Mouse (Mus musculus): ENCODE results near the gene Spsb1. TPM values are rescaled to one million over a fixed set of nuclear protein-coding genes. Genes with fewer than 3 reads are reported as not detected.

Spsb1 gene
- polyA plus RNA-seq, 1 experiment from 2014 or later = 19.9 TPM

GRCm38 (mm10) chr4:149977181-149977580 lies 22.3 kb upstream of the Spsb1 start:
- peaks cover 10% of the 10 kb centered on the region; the same call in 1 of the 2 replicates for H3K36me3 ChIP-seq (ENCODE audit: control insufficient read depth, insufficient read depth, low read length)
- no peaks in the 10 kb centered on the region for H3K27me3 ChIP-seq (replicated peaks; ENCODE audit: control insufficient read depth, insufficient read depth, low read length)
- H3K4me2 ChIP-seq (ENCODE audit: low read length) = no peak overlapping the region
- no peaks in the 10 kb centered on the region for H3K9me3 ChIP-seq (ENCODE audit: control insufficient read depth, low read length)
- ATAC-seq (replicated peaks; ENCODE audit: low FRiP score, low TSS enrichment, low read depth) (no peak), DNase-seq (ENCODE audit: low spot score) (no peak)
- WGBS = 71% methylated on average over 6 of the region's 6 CpGs
- H3K27ac ChIP-seq (ENCODE audit: low read depth) = no peak overlapping the region
- no peak overlapping the region for H3K4me3 ChIP-seq (ENCODE audit: low read depth, low read length)
- no peak overlapping the region for H3K9ac ChIP-seq (ENCODE audit: low read length)
- H3K4me1 ChIP-seq (replicated peaks; ENCODE audit: control insufficient read depth, insufficient read depth, low read length) = peaks cover 12% of the 10 kb centered on the region

DNA sequence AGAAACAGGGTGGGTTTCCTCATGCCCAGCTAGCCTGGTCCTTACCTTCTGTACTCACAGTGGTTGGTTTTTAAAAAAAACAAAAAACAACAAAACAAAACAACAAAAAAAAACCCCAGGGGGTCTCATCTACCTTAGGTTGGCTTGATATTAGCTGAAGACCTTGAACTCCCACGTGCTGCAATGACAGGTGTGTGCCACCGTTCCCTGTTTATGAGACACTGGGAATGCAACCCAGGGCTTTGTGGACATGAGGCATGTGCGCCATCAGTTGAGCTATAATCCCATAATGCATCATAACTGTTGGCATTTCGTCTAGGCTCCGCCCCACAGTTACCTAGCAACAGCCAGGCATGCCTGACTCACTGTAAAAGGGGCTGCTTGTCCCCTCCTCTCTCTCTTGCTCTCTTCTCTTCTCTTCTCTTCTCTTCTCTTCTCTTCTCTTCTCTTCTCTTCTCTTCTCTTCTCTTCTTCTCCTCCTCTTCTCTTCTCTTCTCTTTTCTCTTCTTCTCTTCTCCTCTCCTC lies 20.9 kb upstream of the Spsb1 start:
- peaks cover 12% of the 10 kb centered on the region for H3K4me1 ChIP-seq (replicated peaks; ENCODE audit: control insufficient read depth, insufficient read depth, low read length)
- no peak for ATAC-seq (replicated peaks; ENCODE audit: low FRiP score, low TSS enrichment, low read depth)
- no peak overlapping the region for H3K27ac ChIP-seq (ENCODE audit: low read depth)
- H3K36me3 ChIP-seq (ENCODE audit: control insufficient read depth, insufficient read depth, low read length) = no peaks in the 10 kb centered on the region
- no peaks in the 10 kb centered on the region for H3K27me3 ChIP-seq (replicated peaks; ENCODE audit: control insufficient read depth, insufficient read depth, low read length)
- no peaks in the 10 kb centered on the region for H3K9me3 ChIP-seq (ENCODE audit: control insufficient read depth, low read length)
- 74% methylated on average over 5 of the region's 5 CpGs for WGBS
- no peak for DNase-seq (ENCODE audit: low spot score)
- no peak overlapping the region for H3K4me2 ChIP-seq (ENCODE audit: low read length)
- no peak overlapping the region for H3K9ac ChIP-seq (ENCODE audit: low read length)
- no peak overlapping the region for H3K4me3 ChIP-seq (ENCODE audit: low read depth, low read length)

DNA sequence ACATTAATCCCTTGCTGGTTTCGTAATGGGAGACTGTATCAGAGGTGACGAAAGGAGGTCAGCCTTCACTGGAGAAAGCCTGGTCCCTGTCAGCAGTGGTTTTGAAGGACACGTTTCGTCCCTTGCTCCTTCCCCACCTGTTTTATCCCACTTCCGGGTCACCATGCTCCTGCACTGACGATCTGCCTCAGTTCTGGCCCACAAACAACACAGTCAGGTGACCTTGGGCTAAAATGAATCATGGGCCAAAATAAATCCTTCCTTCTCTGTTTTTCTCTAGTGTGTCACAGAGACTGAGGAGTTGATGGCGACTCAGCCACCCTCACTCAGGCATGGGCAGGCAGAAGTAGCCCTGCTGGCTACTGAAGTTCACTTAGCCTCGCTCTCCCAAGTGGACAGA lies 20.4 kb upstream of the Spsb1 start:
- Histone ChIP-seq H3K4me1 (replicated peaks; ENCODE audit: control insufficient read depth, insufficient read depth, low read length) (peaks cover 12% of the 10 kb centered on the region), H3K9ac (ENCODE audit: low read length) (no peak overlapping the region), H3K27ac (ENCODE audit: low read depth) (no peak overlapping the region), H3K4me2 (ENCODE audit: low read length) (no peak overlapping the region), H3K36me3 (ENCODE audit: control insufficient read depth, insufficient read depth, low read length) (no peaks in the 10 kb centered on the region), H3K9me3 (ENCODE audit: control insufficient read depth, low read length) (no peaks in the 10 kb centered on the region), H3K4me3 (ENCODE audit: low read depth, low read length) (no peak overlapping the region), H3K27me3 (replicated peaks; ENCODE audit: control insufficient read depth, insufficient read depth, low read length) (no peaks in the 10 kb centered on the region)
- no peak for DNase-seq (ENCODE audit: low spot score)
- 70% methylated on average over 8 of the region's 8 CpGs for WGBS
- no peak for ATAC-seq (replicated peaks; ENCODE audit: low FRiP score, low TSS enrichment, low read depth)

DNA sequence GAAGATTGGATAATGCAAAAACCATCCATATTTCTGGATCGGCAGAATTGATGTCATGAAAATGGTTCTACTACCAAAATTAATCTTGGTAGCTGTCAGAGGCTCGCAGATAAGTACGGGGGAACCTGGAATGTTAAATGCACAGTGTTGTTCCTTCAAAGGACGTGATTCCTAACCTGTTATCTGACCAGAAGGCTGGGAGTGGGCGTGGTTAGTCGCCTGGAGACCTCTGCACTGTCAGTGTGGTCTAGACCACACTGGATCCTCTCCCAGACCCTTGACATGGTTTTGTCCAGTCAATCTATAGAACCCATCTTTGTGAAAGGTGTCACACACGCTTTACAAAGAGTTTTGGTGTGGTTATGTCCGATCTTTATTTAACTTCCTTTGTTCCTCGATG lies 16.6 kb upstream of the Spsb1 start:
- Histone ChIP-seq H3K4me1 (replicated peaks; ENCODE audit: control insufficient read depth, insufficient read depth, low read length) (peaks cover 8% of the 10 kb centered on the region; the same call in 1 of the 2 replicates), H3K4me2 (ENCODE audit: low read length) (no peak overlapping the region), H3K9ac (ENCODE audit: low read length) (no peak overlapping the region), H3K4me3 (ENCODE audit: low read depth, low read length) (no peak overlapping the region), H3K27ac (ENCODE audit: low read depth) (no peak overlapping the region), H3K9me3 (ENCODE audit: control insufficient read depth, low read length) (no peaks in the 10 kb centered on the region), H3K36me3 (ENCODE audit: control insufficient read depth, insufficient read depth, low read length) (no peaks in the 10 kb centered on the region), H3K27me3 (replicated peaks; ENCODE audit: control insufficient read depth, insufficient read depth, low read length) (no peaks in the 10 kb centered on the region)
- 55% methylated on average over 9 of the region's 9 CpGs for WGBS
- ATAC-seq (replicated peaks; ENCODE audit: low FRiP score, low TSS enrichment, low read depth) (no peak), DNase-seq (ENCODE audit: low spot score) (no peak)

DNA sequence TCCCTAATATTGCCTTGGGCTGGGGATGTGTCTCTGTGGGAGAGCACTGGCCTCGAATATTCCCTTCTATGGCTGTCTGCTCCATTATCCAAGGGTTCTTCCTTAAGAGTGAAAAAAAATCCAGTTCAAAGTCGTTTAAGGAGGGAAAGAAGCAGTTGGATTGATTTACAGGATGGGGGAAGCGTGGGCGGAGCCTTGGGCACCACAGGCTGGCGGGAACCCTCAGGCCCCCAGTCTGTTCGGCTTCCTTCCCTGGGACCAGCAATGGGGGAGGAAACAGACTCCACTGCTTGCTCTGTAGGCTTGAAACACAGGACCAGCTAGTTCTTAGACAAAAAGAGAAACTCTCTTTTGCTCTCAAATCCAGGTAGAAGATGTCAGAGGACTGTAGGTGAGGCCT lies 13.7 kb upstream of the Spsb1 start:
- WGBS = 37% methylated on average over 6 of the region's 6 CpGs
- H3K4me2 ChIP-seq (ENCODE audit: low read length) = no peak overlapping the region
- H3K9me3 ChIP-seq (ENCODE audit: control insufficient read depth, low read length) = no peaks in the 10 kb centered on the region
- H3K4me1 ChIP-seq (replicated peaks; ENCODE audit: control insufficient read depth, insufficient read depth, low read length) = peaks cover 16% of the 10 kb centered on the region
- H3K27ac ChIP-seq (ENCODE audit: low read depth) = no peak overlapping the region
- H3K9ac ChIP-seq (ENCODE audit: low read length) = no peak overlapping the region
- no peaks in the 10 kb centered on the region for H3K27me3 ChIP-seq (replicated peaks; ENCODE audit: control insufficient read depth, insufficient read depth, low read length)
- ATAC-seq (replicated peaks; ENCODE audit: low FRiP score, low TSS enrichment, low read depth) = no peak
- no peaks in the 10 kb centered on the region for H3K36me3 ChIP-seq (ENCODE audit: control insufficient read depth, insufficient read depth, low read length)
- DNase-seq (ENCODE audit: low spot score) = no peak
- H3K4me3 ChIP-seq (ENCODE audit: low read depth, low read length) = no peak overlapping the region

- WGBS = 89% methylated on average over 9 of the region's 9 CpGs
- DNase-seq (ENCODE audit: low spot score) = no peak
- H3K27me3 ChIP-seq (replicated peaks; ENCODE audit: control insufficient read depth, insufficient read depth, low read length) = no peaks in the 10 kb centered on the region
- peaks cover 16% of the 10 kb centered on the region for H3K4me1 ChIP-seq (replicated peaks; ENCODE audit: control insufficient read depth, insufficient read depth, low read length)
- H3K9ac ChIP-seq (ENCODE audit: low read length) = no peak overlapping the region
- no peak overlapping the region for H3K4me3 ChIP-seq (ENCODE audit: low read depth, low read length)
- no peak for ATAC-seq (replicated peaks; ENCODE audit: low FRiP score, low TSS enrichment, low read depth)
- H3K9me3 ChIP-seq (ENCODE audit: control insufficient read depth, low read length) = no peaks in the 10 kb centered on the region
- H3K27ac ChIP-seq (ENCODE audit: low read depth) = no peak overlapping the region
- H3K36me3 ChIP-seq (ENCODE audit: control insufficient read depth, insufficient read depth, low read length) = no peaks in the 10 kb centered on the region
- H3K4me2 ChIP-seq (ENCODE audit: low read length) = no peak overlapping the region
These were observed 12.1 kb upstream of the Spsb1 start for GRCm38 (mm10) chr4:149966963-149967362.

DNA sequence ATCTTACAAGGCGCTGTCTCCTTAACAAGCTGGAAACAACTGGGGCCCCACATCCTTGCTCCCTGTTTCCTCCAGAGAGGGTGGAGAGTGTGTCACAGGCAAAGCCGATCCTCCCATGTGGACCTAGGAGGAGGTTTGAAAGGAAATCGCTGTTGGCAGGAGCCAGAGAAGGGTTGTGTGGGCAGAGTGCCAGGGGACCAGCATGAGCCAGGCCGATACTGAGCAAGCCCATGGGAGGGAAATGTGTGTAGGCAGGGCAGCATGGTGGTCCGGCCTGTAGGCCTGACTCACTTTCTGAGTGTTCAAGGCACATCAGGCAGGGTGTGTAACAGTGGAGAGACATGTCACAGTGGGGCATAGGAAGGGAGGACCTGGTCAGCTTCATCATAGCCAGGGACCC lies 11.4 kb upstream of the Spsb1 start:
- H3K9ac ChIP-seq (ENCODE audit: low read length) = no peak overlapping the region

GRCm38 (mm10) chr4:149965672-149966071 lies 10.8 kb upstream of the Spsb1 start:
- H3K9ac ChIP-seq (ENCODE audit: low read length) = no peak overlapping the region
- ATAC-seq (replicated peaks; ENCODE audit: low FRiP score, low TSS enrichment, low read depth) (no peak), DNase-seq (ENCODE audit: low spot score) (no peak)
- H3K4me1 ChIP-seq (replicated peaks; ENCODE audit: control insufficient read depth, insufficient read depth, low read length) = peaks cover 16% of the 10 kb centered on the region
- no peak overlapping the region for H3K27ac ChIP-seq (ENCODE audit: low read depth)
- H3K4me3 ChIP-seq (ENCODE audit: low read depth, low read length) = no peak overlapping the region
- no peak overlapping the region for H3K4me2 ChIP-seq (ENCODE audit: low read length)
- H3K9me3 ChIP-seq (ENCODE audit: control insufficient read depth, low read length) = no peaks in the 10 kb centered on the region
- no peaks in the 10 kb centered on the region for H3K36me3 ChIP-seq (ENCODE audit: control insufficient read depth, insufficient read depth, low read length)
- no peaks in the 10 kb centered on the region for H3K27me3 ChIP-seq (replicated peaks; ENCODE audit: control insufficient read depth, insufficient read depth, low read length)
- WGBS = 69% methylated on average over 6 of the region's 6 CpGs

More for the DNA sequence above, 11.4 kb upstream of the Spsb1 start:
- H3K4me1 ChIP-seq (replicated peaks; ENCODE audit: control insufficient read depth, insufficient read depth, low read length) = peaks cover 16% of the 10 kb centered on the region
- no peaks in the 10 kb centered on the region for H3K9me3 ChIP-seq (ENCODE audit: control insufficient read depth, low read length)
- ATAC-seq (replicated peaks; ENCODE audit: low FRiP score, low TSS enrichment, low read depth) (no peak), DNase-seq (ENCODE audit: low spot score) (no peak)
- no peak overlapping the region for H3K4me2 ChIP-seq (ENCODE audit: low read length)
- no peak overlapping the region for H3K27ac ChIP-seq (ENCODE audit: low read depth)
- 61% methylated on average over 5 of the region's 5 CpGs for WGBS
- H3K27me3 ChIP-seq (replicated peaks; ENCODE audit: control insufficient read depth, insufficient read depth, low read length) = no peaks in the 10 kb centered on the region
- H3K36me3 ChIP-seq (ENCODE audit: control insufficient read depth, insufficient read depth, low read length) = no peaks in the 10 kb centered on the region
- no peak overlapping the region for H3K4me3 ChIP-seq (ENCODE audit: low read depth, low read length)

DNA sequence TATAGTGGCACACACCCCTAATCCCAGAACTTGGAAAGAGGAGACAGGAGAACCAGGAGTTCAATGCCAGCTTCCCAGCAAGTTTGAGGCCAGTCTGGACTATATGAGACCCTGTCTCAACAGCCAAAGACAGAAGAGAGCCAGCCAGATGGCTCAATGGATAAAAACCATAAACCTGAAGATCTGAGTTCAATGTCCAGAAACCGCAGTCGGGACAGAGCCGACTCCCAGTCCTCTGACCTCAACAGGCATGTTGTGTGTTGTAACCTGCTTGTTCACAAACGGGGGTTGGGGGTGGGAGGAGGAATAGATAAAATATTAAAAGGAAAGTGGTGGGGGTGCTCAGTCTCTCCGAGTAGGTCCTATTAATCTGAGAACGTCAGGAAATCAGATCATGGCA lies 10.4 kb upstream of the Spsb1 start:
- Histone ChIP-seq H3K4me1 (replicated peaks; ENCODE audit: control insufficient read depth, insufficient read depth, low read length) (peaks cover 16% of the 10 kb centered on the region), H3K9me3 (ENCODE audit: control insufficient read depth, low read length) (no peaks in the 10 kb centered on the region), H3K36me3 (ENCODE audit: control insufficient read depth, insufficient read depth, low read length) (no peaks in the 10 kb centered on the region), H3K9ac (ENCODE audit: low read length) (no peak overlapping the region), H3K4me3 (ENCODE audit: low read depth, low read length) (no peak overlapping the region), H3K27me3 (replicated peaks; ENCODE audit: control insufficient read depth, insufficient read depth, low read length) (no peaks in the 10 kb centered on the region), H3K4me2 (ENCODE audit: low read length) (no peak overlapping the region), H3K27ac (ENCODE audit: low read depth) (no peak overlapping the region)
- 63% methylated on average over 6 of the region's 6 CpGs for WGBS
- DNase-seq (ENCODE audit: low spot score) (no peak), ATAC-seq (replicated peaks; ENCODE audit: low FRiP score, low TSS enrichment, low read depth) (no peak)

Data from intestine, embryonic 14.5 days (tissue).